Mouse (Mus musculus) liver, embryonic 13.5 days (tissue): ENCODE results near the gene Hoxa5. TPM values are rescaled to one million over a fixed set of nuclear protein-coding genes. Genes with fewer than 3 reads are reported as not detected.

Source experiments
- ATAC-seq: fragments of 200-750 bp; cut with Nextera tagmentation; 2 replicates; pipeline ENCODE4 v1.8.0; 2017; ENCODE audit warnings: low read depth, mild to moderate bottlenecking, moderate number of reproducible peaks, moderate library complexity
- DNase-seq: peaks from one replicate; pipeline ENCODE4 v3.0.0; 2022
- H3K27ac ChIP-seq: fragments of 300-500 bp; sonication (generic); 2 replicates; pipeline ENCODE4 v1.5.1; 2015; ENCODE audit warnings: moderate library complexity, mild to moderate bottlenecking, inconsistent platforms
- H3K27me3 ChIP-seq: fragments of 300-500 bp; sonication (generic); 2 replicates; pipeline ENCODE4 v1.6.1; 2015; ENCODE audit warnings: mild to moderate bottlenecking, inconsistent platforms
- H3K36me3 ChIP-seq: fragments of 300-500 bp; sonication (generic); 2 replicates; pipeline ENCODE4 v1.6.1; 2015; ENCODE audit warnings: mild to moderate bottlenecking, inconsistent platforms
- H3K4me1 ChIP-seq: fragments of 300-500 bp; sonication (generic); replicated peaks from 2 replicates; pipeline ENCODE4 v1.6.1; 2015; ENCODE audit warnings: inconsistent platforms
- H3K4me2 ChIP-seq: fragments of 300-500 bp; sonication (generic); 2 replicates; pipeline ENCODE4 v1.6.1; 2015; ENCODE audit warnings: inconsistent platforms, mild to moderate bottlenecking, moderate library complexity
- H3K4me3 ChIP-seq: fragments of 300-500 bp; sonication (generic); replicated peaks from 2 replicates; pipeline ENCODE4 v1.5.1; 2015; ENCODE audit warnings: mild to moderate bottlenecking, inconsistent platforms
- H3K9ac ChIP-seq: fragments of 300-500 bp; sonication (generic); 2 replicates; pipeline ENCODE4 v1.6.1; 2015; ENCODE audit warnings: mild to moderate bottlenecking, inconsistent platforms
- H3K9me3 ChIP-seq: fragments of 300-500 bp; sonication (generic); replicated peaks from 2 replicates; pipeline ENCODE4 v1.6.1; 2016; ENCODE audit warnings: inconsistent platforms
- WGBS: fragments of 180-500 bp; shearing (Covaris S2); methylation state at CpG from one replicate; pipeline ENCODE4 v1.1.7; 2015; ENCODE audit not compliant: insufficient replicate concordance; 5-methylcytosine and 5-hydroxymethylcytosine counted together
- polyA plus RNA-seq: library from polyadenylated mRNA; unstranded; fragments of >200 nt; fragmentation: Nextera tagmentation; extraction: Ambion mirVana; gene quantifications from 2 replicates; pipeline ENCODE4 v1.2.1, GENCODE M21; 2015

The Hoxa5 gene
- polyA plus RNA-seq, 1 experiment from 2014 or later, result 0.83 TPM

- ATAC-seq, result no peak
- Histone ChIP-seq H3K9ac (no peak overlapping the region), H3K4me3 (peak overlapping the region; percentile 37), H3K36me3 (no peaks in the 10 kb centered on the region), H3K4me2 (peak overlapping the region; percentile 46), H3K27me3 (peaks cover 100% of the 10 kb centered on the region), H3K27ac (no peak overlapping the region), H3K4me1 (peaks cover 15% of the 10 kb centered on the region), H3K9me3 (no peaks in the 10 kb centered on the region)
- DNase-seq, result no peak
- WGBS, result 2% methylated on average over 25 of the region's 25 CpGs
These were observed 13.0 kb upstream of the Hoxa5 start for GRCm38 (mm10) chr6:52217459-52217768.

GRCm38 (mm10) chr6:52216691-52217458 is 12.5 kb upstream of the Hoxa5 start:
- H3K4me3 ChIP-seq, result peak overlapping the region; percentile 37
- no peaks in the 10 kb centered on the region for H3K9me3 ChIP-seq
- H3K4me2 ChIP-seq, result peak overlapping the region; percentile 46
- WGBS, result 1% methylated on average over 60 of the region's 60 CpGs
- H3K36me3 ChIP-seq, result no peaks in the 10 kb centered on the region
- H3K27ac ChIP-seq, result no peak overlapping the region
- no peak overlapping the region for H3K9ac ChIP-seq
- peaks cover 100% of the 10 kb centered on the region for H3K27me3 ChIP-seq
- H3K4me1 ChIP-seq, result peaks cover 16% of the 10 kb centered on the region
- DNase-seq, result no peak
- ATAC-seq, result no peak

GRCm38 (mm10) chr6:52215771-52216535 is 11.6 kb upstream of the Hoxa5 start:
- H3K9ac ChIP-seq, result no peak overlapping the region

GRCm38 (mm10) chr6:52215070-52215469 is 10.7 kb upstream of the Hoxa5 start:
- Histone ChIP-seq H3K36me3 (no peaks in the 10 kb centered on the region), H3K9me3 (no peaks in the 10 kb centered on the region), H3K27ac (no peak overlapping the region), H3K4me1 (peaks cover 15% of the 10 kb centered on the region), H3K27me3 (peaks cover 100% of the 10 kb centered on the region), H3K4me3 (no peak overlapping the region), H3K9ac (no peak overlapping the region), H3K4me2 (no peak overlapping the region)
- DNase-seq (no peak), ATAC-seq (no peak)
- WGBS, result 18% methylated on average over 3 of the region's 3 CpGs

More at GRCm38 (mm10) chr6:52215771-52216535, 11.6 kb upstream of the Hoxa5 start:
- ATAC-seq, result no peak
- Histone ChIP-seq H3K4me2 (no peak overlapping the region), H3K4me1 (peaks cover 15% of the 10 kb centered on the region), H3K4me3 (no peak overlapping the region), H3K27me3 (peaks cover 100% of the 10 kb centered on the region), H3K27ac (no peak overlapping the region), H3K9me3 (no peaks in the 10 kb centered on the region), H3K36me3 (no peaks in the 10 kb centered on the region)
- WGBS, result 2% methylated on average over 30 of the region's 30 CpGs
- DNase-seq, result no peak

GRCm38 (mm10) chr6:52214271-52214670 is 9.9 kb upstream of the Hoxa5 start:
- Histone ChIP-seq H3K27ac (no peak overlapping the region), H3K36me3 (no peaks in the 10 kb centered on the region), H3K4me2 (no peak overlapping the region), H3K4me1 (peaks cover 15% of the 10 kb centered on the region), H3K27me3 (peaks cover 100% of the 10 kb centered on the region), H3K4me3 (no peak overlapping the region), H3K9ac (no peak overlapping the region), H3K9me3 (no peaks in the 10 kb centered on the region)
- WGBS, result 20% methylated on average over 5 of the region's 5 CpGs
- DNase-seq (no peak), ATAC-seq (no peak)

DNA sequence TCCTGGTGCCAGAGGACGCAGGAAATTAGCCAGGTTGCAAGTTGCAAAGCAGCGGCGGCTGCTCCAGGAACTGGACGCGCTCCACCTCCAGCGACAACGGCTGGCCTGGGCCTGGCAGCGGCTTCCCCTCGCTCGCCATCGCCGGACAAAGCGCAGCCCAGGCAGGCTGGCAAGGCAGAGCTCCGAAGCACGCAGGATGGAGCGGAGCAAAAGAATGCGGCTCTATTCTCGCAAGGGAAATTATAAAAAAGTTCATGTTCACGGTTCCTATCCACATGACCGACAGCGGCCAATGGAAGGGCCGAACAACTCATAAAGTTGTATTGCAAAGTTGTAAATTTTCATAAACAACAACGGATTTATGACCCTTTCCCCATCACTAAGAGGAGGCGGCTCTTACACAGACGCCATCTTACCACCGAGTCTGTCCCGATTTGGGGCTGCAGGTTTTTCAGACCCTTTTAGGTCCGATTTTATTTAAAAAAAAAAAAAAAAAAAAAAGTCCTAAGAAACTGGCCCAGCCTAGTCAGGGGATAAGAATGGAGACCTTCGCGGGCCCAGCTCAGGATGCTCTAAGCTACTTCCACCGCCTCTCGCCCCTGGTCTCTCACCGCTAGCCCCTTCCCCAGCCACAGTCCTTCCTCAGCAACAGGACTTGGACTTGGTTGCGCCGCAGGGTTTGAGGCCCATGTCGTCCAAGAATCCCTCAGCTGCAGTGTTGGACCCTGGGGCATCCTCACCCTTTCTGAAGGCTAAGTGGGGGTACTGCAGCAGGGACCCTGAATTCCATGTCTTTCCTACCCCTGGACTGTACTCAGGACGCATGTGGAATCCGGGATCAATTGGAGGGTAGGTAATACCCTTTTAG is 9.0 kb upstream of the Hoxa5 start, which contains the start of the genes Hoxa3 and Gm28308:
Gene Hoxa3 (minus strand): TSS at position 218 of the 868 bp plus-strand sequence.
Gene Gm28308 (minus strand): TSS at position 221 of the 868 bp plus-strand sequence.
- Histone ChIP-seq H3K27ac (no peak within 1 kb of the TSS), H3K36me3 (no peaks in the 10 kb centered on the region), H3K4me2 (peak within 1 kb of the TSS; percentile 48), H3K9me3 (no peaks in the 10 kb centered on the region), H3K27me3 (peaks cover 100% of the 10 kb centered on the region), H3K4me3 (peak within 1 kb of the TSS; percentile 36), H3K4me1 (peaks cover 15% of the 10 kb centered on the region), H3K9ac (no peak within 1 kb of the TSS)
- ATAC-seq, result no peak
- WGBS, result 4% methylated on average over 38 of the region's 38 CpGs
- DNase-seq, result no peak

GRCm38 (mm10) chr6:52212556-52213118 is 8.2 kb upstream of the Hoxa5 start:
- DNase-seq (no peak), ATAC-seq (no peak)
- Histone ChIP-seq H3K9ac (no peak overlapping the region), H3K27ac (no peak overlapping the region), H3K27me3 (peaks cover 100% of the 10 kb centered on the region), H3K4me1 (peaks cover 14% of the 10 kb centered on the region), H3K36me3 (no peaks in the 10 kb centered on the region), H3K4me2 (peak overlapping the region; percentile 48), H3K4me3 (peak overlapping the region; percentile 36), H3K9me3 (no peaks in the 10 kb centered on the region)
- WGBS, result 2% methylated on average over 20 of the region's 22 CpGs

DNA sequence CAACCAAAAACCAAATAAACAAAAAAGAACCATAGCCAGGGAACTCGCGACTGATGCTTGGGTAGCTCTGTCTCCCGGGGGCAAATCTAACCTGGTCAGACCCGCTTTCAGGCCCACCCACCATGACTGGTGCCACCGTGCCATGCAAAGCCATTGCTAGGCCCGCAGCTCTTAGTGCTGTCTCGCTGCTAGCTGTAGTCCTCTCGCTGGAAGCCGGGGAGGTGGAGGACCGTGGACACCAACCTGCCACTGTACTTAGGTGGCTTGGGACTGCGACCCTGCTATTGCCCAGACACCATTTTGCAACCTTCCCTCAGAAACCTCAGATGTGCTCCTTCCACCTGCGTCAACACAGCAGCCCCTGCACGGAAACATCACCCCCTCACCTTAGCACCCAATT is 7.6 kb upstream of the Hoxa5 start:
- 4% methylated on average over 13 of the region's 13 CpGs for WGBS
- Histone ChIP-seq H3K27ac (no peak overlapping the region), H3K4me3 (peak overlapping the region; percentile 36), H3K9ac (no peak overlapping the region), H3K9me3 (no peaks in the 10 kb centered on the region), H3K36me3 (no peaks in the 10 kb centered on the region), H3K4me1 (peaks cover 7% of the 10 kb centered on the region), H3K4me2 (peak overlapping the region; percentile 48), H3K27me3 (peaks cover 100% of the 10 kb centered on the region)
- no peak for DNase-seq
- no peak for ATAC-seq

DNA sequence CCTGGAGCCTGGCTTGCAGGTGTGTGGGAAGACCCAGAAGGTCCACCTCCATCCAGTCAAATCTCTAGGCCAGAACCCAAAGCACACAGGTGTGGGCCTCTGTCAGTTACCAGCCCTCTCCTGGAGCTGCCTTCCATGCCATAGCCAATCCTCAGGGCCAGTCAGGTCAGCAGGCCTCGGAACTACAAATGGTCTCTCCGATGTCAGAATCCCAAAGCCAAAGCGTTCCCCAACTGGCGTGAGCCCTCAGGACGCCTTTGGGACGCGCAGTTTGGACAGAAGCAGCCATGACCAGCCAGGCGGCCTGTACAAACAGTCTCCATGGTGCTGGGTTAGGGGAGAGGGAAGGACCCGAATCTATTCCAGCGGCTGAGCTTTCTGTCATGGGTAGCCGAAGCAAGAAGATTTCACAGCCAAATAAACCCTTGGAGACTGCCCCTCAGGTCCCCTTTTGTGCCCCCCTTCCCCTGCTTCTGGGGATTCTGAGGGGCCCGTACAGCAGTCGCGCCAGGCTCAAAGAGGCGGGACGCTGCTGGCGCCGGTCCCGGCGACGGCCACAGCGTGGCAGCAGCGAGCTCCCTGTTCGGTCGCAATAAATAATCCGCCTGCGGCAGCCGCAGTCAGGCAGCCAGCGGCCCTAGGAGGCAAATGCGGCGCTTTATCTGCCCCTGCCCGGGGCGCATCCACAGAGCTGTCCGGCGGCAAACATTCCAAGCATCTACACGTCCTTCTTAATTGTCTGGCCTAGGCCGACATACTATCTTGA is 7.0 kb upstream of the Hoxa5 start:
- ATAC-seq (no peak), DNase-seq (peak; percentile 28)
- 2% methylated on average over 37 of the region's 37 CpGs for WGBS
- H3K9ac ChIP-seq, result no peak overlapping the region
- no peak overlapping the region for H3K27ac ChIP-seq
- peaks cover 100% of the 10 kb centered on the region for H3K27me3 ChIP-seq
- peak overlapping the region; percentile 48 for H3K4me2 ChIP-seq
- H3K4me1 ChIP-seq, result peaks cover 5% of the 10 kb centered on the region; the same call in 1 of the 2 replicates
- peak overlapping the region; percentile 36; the same call in 1 of the 2 replicates for H3K4me3 ChIP-seq
- no peaks in the 10 kb centered on the region for H3K9me3 ChIP-seq
- no peaks in the 10 kb centered on the region for H3K36me3 ChIP-seq

GRCm38 (mm10) chr6:52209685-52210046 is 5.3 kb upstream of the Hoxa5 start:
- Histone ChIP-seq H3K9me3 (no peaks in the 10 kb centered on the region), H3K4me1 (peaks cover 5% of the 10 kb centered on the region; the same call in 1 of the 2 replicates), H3K9ac (no peak overlapping the region), H3K36me3 (no peaks in the 10 kb centered on the region), H3K27ac (no peak overlapping the region), H3K4me3 (no peak overlapping the region), H3K27me3 (peaks cover 100% of the 10 kb centered on the region), H3K4me2 (no peak overlapping the region)
- WGBS, result 12% methylated on average over 12 of the region's 12 CpGs
- DNase-seq (no peak), ATAC-seq (no peak)
